Mouse (Mus musculus) embryonic facial prominence, embryonic 14.5 days (tissue): ENCODE data around the gene Stk16. TPM values are rescaled to one million over a fixed set of nuclear protein-coding genes. Genes with fewer than 3 reads are reported as not detected.

ENCODE experiments used
- ATAC-seq: fragments of 200-750 bp; cut with Nextera tagmentation; 2 replicates; pipeline ENCODE4 v1.8.0; 2017; ENCODE audit warnings: low read depth, moderate number of reproducible peaks, moderate TSS enrichment
- DNase-seq: peaks from one replicate; pipeline ENCODE4 v3.0.0-alpha.2; 2015; ENCODE audit warnings: low spot score
- H3K27ac ChIP-seq: fragments of 300-500 bp; sonication (generic); replicated peaks from 2 replicates; pipeline ENCODE4 v1.5.1; 2014; ENCODE audit warnings: low read depth, mild to moderate bottlenecking, low read length, moderate library complexity
- H3K27me3 ChIP-seq: fragments of 300-500 bp; sonication (generic); replicated peaks from 2 replicates; pipeline ENCODE4 v1.6.1; 2014; ENCODE audit warnings: low read length; ENCODE audit not compliant: control insufficient read depth, insufficient read depth
- H3K36me3 ChIP-seq: fragments of 300-500 bp; sonication (generic); 2 replicates; pipeline ENCODE4 v1.6.1; 2014; ENCODE audit warnings: low read length, mixed read lengths; ENCODE audit not compliant: control insufficient read depth, insufficient read depth
- H3K4me1 ChIP-seq: fragments of 300-500 bp; sonication (generic); 2 replicates; pipeline ENCODE4 v1.6.1; 2014; ENCODE audit warnings: antibody characterized with exemption, low read length; ENCODE audit not compliant: control insufficient read depth, insufficient read depth
- H3K4me2 ChIP-seq: fragments of 300-500 bp; sonication (generic); 2 replicates; pipeline ENCODE4 v1.6.1; 2014; ENCODE audit warnings: low read depth, mild to moderate bottlenecking, low read length, moderate library complexity, mixed read lengths
- H3K4me3 ChIP-seq: fragments of 300-500 bp; sonication (generic); 2 replicates; pipeline ENCODE4 v1.5.1; 2014; ENCODE audit warnings: low read depth, mild to moderate bottlenecking, low read length
- H3K9ac ChIP-seq: fragments of 300-500 bp; sonication (generic); 2 replicates; pipeline ENCODE4 v1.6.1; 2014; ENCODE audit warnings: low read depth, mild to moderate bottlenecking, low read length, moderate library complexity, mixed read lengths
- H3K9me3 ChIP-seq: fragments of 300-500 bp; sonication (generic); 2 replicates; pipeline ENCODE4 v1.6.1; 2016; ENCODE audit warnings: low read length; ENCODE audit not compliant: control insufficient read depth
- WGBS: fragments of 180-500 bp; shearing (Covaris S2); extraction: QIAGEN DNeasy Blood & Tissue Kit; methylation state at CpG from one replicate; pipeline ENCODE4 v1.1.7; 2014; 5-methylcytosine and 5-hydroxymethylcytosine counted together
- polyA plus RNA-seq: library from polyadenylated mRNA; unstranded; fragments of >200 nt; fragmentation: Nextera tagmentation; extraction: Ambion mirVana; gene quantifications from 2 replicates; pipeline ENCODE4 v1.2.1, GENCODE M21; 2014

Gene Stk16
- polyA plus RNA-seq, 1 experiment from 2014 or later: 97.1 TPM

DNA sequence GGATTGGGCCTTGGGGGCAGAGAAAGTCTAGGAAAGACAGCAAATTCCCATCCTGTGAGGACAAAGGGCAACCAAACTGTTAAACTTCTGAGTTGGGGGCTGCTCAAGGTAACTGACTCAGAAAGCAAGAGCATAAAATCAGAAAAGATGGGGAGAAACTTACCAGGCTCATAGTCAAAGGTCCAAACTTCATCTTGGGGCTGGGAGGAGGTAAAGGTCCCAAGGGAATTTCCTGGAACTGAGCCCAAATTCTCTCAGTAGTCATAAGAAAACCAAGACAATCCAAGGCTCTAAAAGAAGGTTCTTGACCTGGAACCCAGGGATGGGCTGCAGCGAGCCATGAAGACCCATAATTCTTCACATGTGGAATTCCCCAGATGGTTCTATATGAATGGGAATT lies 9.4 kb upstream of the Stk16 start:
- H3K4me3 ChIP-seq: no peak overlapping the region
- ATAC-seq (no peak), DNase-seq (no peak)
- no peak overlapping the region for H3K27ac ChIP-seq
- H3K4me1 ChIP-seq: no peaks in the 10 kb centered on the region
- no peaks in the 10 kb centered on the region for H3K27me3 ChIP-seq
- no peak overlapping the region for H3K4me2 ChIP-seq
- no peaks in the 10 kb centered on the region for H3K9me3 ChIP-seq
- peaks cover 40% of the 10 kb centered on the region for H3K36me3 ChIP-seq
- WGBS: 72% methylated on average over 1 of the region's 1 CpGs
- no peak overlapping the region for H3K9ac ChIP-seq

DNA sequence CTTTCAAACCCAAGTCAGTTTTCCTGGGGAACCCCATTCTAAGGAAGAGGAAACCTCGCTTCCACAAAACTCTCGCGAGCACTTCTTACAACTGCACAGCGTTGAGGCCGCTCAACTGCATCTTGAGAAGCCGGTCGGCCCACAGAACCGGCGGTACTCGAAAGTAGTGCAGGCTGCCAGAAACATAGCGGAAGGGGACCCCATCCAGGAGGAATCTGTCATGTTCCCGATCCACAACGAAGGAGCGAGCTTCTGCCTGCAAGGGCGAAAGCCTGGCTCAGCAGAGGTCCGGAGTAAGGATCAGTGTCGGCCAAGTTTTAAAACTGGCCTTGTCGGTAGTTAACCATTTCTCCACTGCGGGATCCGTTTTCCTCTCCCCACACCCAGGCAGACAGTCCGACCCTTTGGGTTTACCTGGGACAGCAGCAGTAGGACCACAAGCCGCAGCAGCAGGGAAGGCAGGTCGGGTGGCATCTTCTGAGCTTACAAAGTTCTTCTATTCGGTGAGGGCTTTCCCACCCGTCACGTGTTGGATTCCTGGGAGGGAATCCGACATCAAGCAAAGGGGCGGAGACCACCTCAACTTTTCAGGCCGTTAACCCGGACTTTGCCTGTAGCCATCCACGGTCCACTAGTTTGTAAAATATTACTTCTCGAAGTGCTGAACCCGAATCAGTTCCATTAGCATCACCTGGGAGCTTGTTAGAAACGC lies 1.5 kb upstream of the Stk16 start:
- peak overlapping the region; percentile 82 for H3K4me2 ChIP-seq
- H3K4me3 ChIP-seq: peak overlapping the region; percentile 53
- peaks cover 23% of the 10 kb centered on the region for H3K4me1 ChIP-seq
- DNase-seq (peak; percentile 74), ATAC-seq (no peak)
- peaks cover 20% of the 10 kb centered on the region for H3K36me3 ChIP-seq
- no peaks in the 10 kb centered on the region for H3K9me3 ChIP-seq
- no peaks in the 10 kb centered on the region for H3K27me3 ChIP-seq
- H3K27ac ChIP-seq: peak overlapping the region; percentile 63
- 14% methylated on average over 34 of the region's 34 CpGs for WGBS
- H3K9ac ChIP-seq: peak overlapping the region; percentile 76

DNA sequence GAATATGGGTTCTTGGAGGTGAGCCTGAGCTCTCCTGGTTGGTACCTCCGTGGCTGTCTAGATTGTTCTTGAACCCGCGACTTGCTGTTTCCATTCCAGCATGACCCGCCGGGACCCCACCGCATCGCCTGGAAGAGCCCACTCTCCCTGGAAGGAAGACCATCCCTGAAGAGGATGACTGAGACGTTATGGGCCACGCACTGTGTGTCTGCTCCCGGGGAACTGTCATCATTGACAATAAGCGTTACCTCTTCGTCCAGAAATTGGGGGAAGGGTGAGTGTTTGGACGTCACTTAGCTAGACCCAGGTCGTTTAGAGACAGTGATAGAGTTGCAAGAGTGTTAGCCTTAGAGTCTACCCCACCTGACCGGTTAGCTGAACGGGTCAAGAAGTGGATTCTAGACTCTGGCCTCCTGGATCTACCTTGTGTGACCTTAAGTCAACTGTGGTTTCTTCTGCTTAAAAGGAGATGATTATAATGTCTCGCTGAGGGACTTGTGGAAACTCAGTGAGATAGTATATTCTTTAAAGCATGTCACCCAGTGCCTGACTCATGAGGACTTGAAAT lies 587 bp downstream of the Stk16 start:
- Histone ChIP-seq H3K27ac (no peak overlapping the region), H3K9me3 (no peaks in the 10 kb centered on the region), H3K27me3 (no peaks in the 10 kb centered on the region), H3K9ac (peak overlapping the region; percentile 94), H3K4me3 (peak overlapping the region; percentile 80), H3K4me1 (peaks cover 23% of the 10 kb centered on the region), H3K36me3 (peaks cover 40% of the 10 kb centered on the region), H3K4me2 (peak overlapping the region; percentile 82)
- 15% methylated on average over 17 of the region's 17 CpGs for WGBS
- DNase-seq: no peak
- ATAC-seq: no peak

DNA sequence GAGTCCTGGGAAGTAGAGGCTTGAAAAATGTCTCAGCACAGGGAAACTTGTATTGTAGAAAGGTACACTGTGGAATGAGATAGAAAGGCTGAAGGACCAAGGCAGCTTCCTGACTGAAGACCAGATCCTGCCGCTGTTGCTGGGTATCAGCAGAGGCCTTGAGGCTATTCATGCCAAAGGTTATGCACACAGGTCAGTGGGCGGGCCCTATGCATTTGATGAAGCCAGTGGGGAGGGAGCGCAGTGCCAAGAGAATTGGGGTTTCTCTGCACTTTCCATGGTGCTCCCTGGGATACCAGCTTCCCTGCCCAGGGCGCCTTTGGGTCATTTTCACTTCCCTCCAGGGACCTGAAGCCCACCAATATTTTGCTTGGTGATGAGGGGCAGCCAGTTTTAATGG lies 1.9 kb downstream of the Stk16 start:
- 83% methylated on average over 4 of the region's 4 CpGs for WGBS
- peaks cover 40% of the 10 kb centered on the region for H3K36me3 ChIP-seq
- H3K27me3 ChIP-seq: peaks cover 11% of the 10 kb centered on the region
- H3K27ac ChIP-seq: no peak overlapping the region
- ATAC-seq (no peak), DNase-seq (no peak)
- H3K9ac ChIP-seq: no peak overlapping the region
- no peak overlapping the region for H3K4me2 ChIP-seq
- no peaks in the 10 kb centered on the region for H3K9me3 ChIP-seq
- peaks cover 23% of the 10 kb centered on the region for H3K4me1 ChIP-seq
- H3K4me3 ChIP-seq: no peak overlapping the region

DNA sequence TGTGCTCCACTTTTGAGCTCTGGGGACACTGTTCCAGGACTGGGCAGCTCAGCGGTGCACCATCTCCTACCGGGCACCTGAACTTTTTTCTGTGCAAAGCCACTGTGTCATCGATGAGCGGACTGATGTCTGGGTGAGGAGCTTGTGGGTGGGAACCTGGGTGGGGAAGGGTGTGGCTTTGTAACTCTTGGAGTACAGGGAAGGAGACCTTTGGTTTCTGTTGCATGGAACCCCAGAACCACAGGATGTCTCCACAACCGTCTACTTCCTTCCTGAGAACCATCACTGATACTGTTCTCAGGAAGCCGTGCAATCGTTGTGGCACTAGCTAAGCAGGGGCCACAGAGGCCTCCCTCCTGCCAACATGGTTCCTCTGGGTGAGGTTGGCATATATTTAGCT lies 2.5 kb downstream of the Stk16 start:
- no peak for ATAC-seq

DNA sequence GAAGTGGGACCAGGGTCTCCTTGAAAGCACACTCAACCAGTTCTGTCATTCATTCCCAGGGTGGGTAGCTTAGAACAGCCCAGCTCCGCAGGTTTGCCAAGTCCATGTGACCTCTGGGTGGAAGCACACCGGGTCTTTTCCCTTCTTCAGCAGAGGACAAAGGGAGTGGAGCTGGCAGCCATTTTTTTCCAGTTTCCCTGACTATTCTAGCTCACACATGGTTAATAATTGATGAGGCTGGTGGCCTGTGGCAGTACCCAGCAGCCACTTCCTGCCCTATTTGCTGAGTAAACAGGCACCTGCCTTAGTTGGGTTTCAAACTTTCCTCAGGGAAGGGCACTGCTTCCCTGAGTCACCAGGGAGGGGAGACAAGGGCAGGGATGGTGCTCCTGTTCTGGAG lies 3.8 kb downstream of the Stk16 start:
- Histone ChIP-seq H3K27me3 (peaks cover 30% of the 10 kb centered on the region), H3K4me2 (no peak overlapping the region), H3K4me3 (no peak overlapping the region), H3K27ac (no peak overlapping the region), H3K9me3 (no peaks in the 10 kb centered on the region), H3K36me3 (peaks cover 40% of the 10 kb centered on the region), H3K4me1 (peaks cover 23% of the 10 kb centered on the region), H3K9ac (no peak overlapping the region)
- ATAC-seq (no peak), DNase-seq (no peak)
- WGBS: 82% methylated on average over 2 of the region's 2 CpGs

More for the DNA sequence above, 2.5 kb downstream of the Stk16 start:
- H3K27me3 ChIP-seq: peaks cover 16% of the 10 kb centered on the region
- DNase-seq: no peak
- H3K27ac ChIP-seq: no peak overlapping the region
- WGBS: 88% methylated on average over 7 of the region's 7 CpGs
- no peaks in the 10 kb centered on the region for H3K9me3 ChIP-seq
- no peak overlapping the region for H3K4me3 ChIP-seq
- no peak overlapping the region for H3K4me2 ChIP-seq
- peaks cover 40% of the 10 kb centered on the region for H3K36me3 ChIP-seq
- H3K9ac ChIP-seq: no peak overlapping the region
- peaks cover 24% of the 10 kb centered on the region for H3K4me1 ChIP-seq

DNA sequence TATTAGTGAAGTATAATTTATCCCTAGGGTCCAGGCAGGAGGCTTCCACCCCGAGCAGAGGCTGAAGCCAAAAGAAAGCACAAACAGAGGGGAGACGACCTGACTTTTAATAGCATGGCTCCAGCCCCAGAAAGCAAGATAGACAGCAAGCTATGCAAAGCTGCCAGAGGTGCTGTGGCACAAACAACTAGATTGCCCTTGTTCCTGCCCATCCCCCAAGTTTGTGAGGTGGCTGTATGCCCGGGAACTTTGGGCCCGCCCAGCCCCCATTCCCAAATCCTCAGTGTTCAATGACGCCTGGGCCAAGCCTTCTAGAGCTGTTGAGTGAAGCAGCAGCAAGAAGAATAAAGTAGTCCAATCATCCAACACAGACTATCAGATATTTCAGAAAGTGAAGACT lies 4.2 kb downstream of the Stk16 start:
- H3K4me3 ChIP-seq: no peak overlapping the region
- 71% methylated on average over 5 of the region's 5 CpGs for WGBS
- peaks cover 34% of the 10 kb centered on the region for H3K27me3 ChIP-seq
- ATAC-seq (no peak), DNase-seq (no peak)
- H3K9ac ChIP-seq: no peak overlapping the region
- H3K27ac ChIP-seq: no peak overlapping the region
- peaks cover 19% of the 10 kb centered on the region for H3K4me1 ChIP-seq
- H3K36me3 ChIP-seq: peaks cover 40% of the 10 kb centered on the region
- no peak overlapping the region for H3K4me2 ChIP-seq
- no peaks in the 10 kb centered on the region for H3K9me3 ChIP-seq

DNA sequence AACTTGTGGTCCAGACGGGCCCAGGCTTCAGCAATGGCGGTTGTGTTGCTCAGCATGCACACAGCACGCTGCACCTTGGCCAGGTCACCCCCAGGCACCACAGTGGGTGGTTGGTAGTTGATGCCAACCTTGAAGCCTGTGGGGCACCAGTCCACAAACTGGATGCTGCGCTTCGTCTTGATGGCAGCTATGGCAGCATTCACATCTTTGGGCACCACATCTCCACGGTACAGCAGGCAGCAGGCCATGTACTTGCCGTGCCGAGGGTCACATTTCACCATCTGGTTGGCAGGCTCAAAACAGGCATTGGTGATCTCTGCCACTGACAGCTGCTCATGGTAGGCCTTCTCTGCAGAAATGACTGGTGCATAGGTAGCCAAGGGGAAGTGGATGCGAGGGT lies 5.1 kb downstream of the Stk16 start:
- Histone ChIP-seq H3K4me3 (no peak overlapping the region), H3K27ac (no peak overlapping the region), H3K4me2 (no peak overlapping the region), H3K4me1 (peaks cover 13% of the 10 kb centered on the region; the same call in 1 of the 2 replicates), H3K9ac (no peak overlapping the region), H3K9me3 (no peaks in the 10 kb centered on the region), H3K36me3 (peaks cover 40% of the 10 kb centered on the region), H3K27me3 (peaks cover 43% of the 10 kb centered on the region)
- ATAC-seq (no peak), DNase-seq (no peak)
- WGBS: 95% methylated on average over 9 of the region's 9 CpGs
